Mouse (Mus musculus): ENCODE measurements around the gene Dusp11. TPM values are rescaled to one million over a fixed set of nuclear protein-coding genes. Genes with fewer than 3 reads are reported as not detected.
"Not testable (repeated sequence)": the region's sequence is repeated elsewhere in the genome, so short reads cannot be mapped to it uniquely, and the experiment has no call there.

Gene Dusp11
- total RNA-seq (2021) = 10 to 100 TPM; 75.4 to 78.5 TPM
- long read RNA-seq, experiment 1, full-length matches to known transcripts = 4 of 13 reads
- long read RNA-seq, experiment 1, partial matches to known transcripts = 0 of 13 reads
- long read RNA-seq, experiment 1, other reads (novel, unspliced or antisense) = 9 of 13 reads
- long read RNA-seq, experiment 2, full-length matches to known transcripts = 6 of 22 reads
- long read RNA-seq, experiment 2, partial matches to known transcripts = 3 of 22 reads
- long read RNA-seq, experiment 2, other reads (novel, unspliced or antisense) = 13 of 22 reads

DNA sequence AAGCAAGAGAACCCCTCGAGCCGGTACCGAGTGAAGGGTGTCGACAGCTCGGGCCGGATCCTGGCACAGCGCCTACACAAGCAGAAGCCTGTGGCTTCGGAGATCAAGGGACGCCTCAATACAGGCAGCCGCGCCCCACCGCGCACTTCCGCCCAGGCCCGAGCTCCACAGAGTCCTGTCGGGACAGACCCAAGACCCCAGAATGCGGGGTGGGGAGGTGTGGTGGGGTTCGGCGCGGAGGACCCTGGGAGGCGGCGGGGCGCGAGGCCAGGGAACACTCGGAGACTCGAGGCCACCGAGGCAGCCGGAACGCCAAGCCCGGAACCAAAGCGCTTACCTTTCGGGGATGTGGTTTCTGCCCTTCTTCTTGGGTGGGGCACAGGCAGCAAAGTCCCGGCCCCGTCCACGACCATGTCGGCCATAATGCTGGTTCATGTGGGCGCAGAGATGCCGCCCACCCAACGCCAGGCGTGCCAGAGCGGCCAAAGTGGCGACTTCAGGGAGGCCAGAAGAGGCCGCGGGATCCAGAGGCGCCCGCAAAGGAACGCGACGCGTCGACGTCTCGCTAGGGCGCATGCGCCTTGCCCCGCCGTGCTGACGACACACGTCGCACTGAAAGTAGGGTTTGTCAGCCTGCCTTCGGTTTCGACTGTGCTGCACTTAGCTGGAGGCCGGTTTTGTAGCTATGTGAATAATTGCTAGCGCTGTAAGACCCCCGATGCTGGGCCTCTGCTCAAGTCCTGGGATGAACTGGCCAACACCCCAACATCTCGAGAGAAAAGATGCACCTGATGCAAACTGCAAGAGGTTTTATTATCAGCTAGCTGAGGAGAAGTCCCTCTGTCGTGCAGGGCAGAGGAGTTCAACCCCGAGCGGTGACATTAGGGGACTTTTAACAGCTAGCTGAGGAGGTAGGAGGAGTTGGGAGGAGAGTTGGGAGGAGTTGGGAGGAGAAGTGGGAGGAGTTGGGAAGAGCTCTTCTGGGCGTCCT is at the start of gene Dusp11:
Gene Dusp11 (minus strand): TSS at position 567 of the 991 bp plus-strand sequence.
- intact Hi-C loops (cut with DNase I) = loop anchor here (5.0 kb wide), 1 partner anchor 46 kb away; no protein-coding TSS in a partner anchor
- DNase-seq (ENCODE audit: low spot score in 2 of 2) = peak; percentile 94 to 95

DNA sequence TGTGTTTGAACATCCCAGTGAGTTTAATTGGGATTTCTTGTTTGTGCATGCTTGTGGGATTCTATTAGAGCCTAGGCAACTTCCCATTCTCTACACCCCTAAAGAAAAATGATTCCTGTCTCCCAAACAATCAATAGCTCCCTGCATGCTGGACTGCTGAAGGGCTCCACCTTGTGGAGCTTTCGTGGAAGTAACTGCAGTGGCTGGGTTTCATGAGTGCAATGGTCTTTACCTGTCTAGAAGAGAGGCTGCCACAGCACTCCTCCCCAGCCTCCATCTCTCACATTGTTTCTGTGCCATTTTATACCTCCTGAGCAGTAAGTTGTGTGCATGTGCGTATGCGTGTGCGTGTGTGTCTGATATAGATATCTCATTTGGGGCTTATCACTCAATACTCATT is 48.5 kb upstream of the Dusp11 start:
- peak; percentile 60 to 75 for DNase-seq (ENCODE audit: low spot score in 2 of 2)
- intact Hi-C loops (cut with DNase I) = loop anchor here (5.0 to 10.0 kb wide), 3 partner anchors 48 to 175 kb away; partner anchors contain the start of genes Dusp11 and Nat8

DNA sequence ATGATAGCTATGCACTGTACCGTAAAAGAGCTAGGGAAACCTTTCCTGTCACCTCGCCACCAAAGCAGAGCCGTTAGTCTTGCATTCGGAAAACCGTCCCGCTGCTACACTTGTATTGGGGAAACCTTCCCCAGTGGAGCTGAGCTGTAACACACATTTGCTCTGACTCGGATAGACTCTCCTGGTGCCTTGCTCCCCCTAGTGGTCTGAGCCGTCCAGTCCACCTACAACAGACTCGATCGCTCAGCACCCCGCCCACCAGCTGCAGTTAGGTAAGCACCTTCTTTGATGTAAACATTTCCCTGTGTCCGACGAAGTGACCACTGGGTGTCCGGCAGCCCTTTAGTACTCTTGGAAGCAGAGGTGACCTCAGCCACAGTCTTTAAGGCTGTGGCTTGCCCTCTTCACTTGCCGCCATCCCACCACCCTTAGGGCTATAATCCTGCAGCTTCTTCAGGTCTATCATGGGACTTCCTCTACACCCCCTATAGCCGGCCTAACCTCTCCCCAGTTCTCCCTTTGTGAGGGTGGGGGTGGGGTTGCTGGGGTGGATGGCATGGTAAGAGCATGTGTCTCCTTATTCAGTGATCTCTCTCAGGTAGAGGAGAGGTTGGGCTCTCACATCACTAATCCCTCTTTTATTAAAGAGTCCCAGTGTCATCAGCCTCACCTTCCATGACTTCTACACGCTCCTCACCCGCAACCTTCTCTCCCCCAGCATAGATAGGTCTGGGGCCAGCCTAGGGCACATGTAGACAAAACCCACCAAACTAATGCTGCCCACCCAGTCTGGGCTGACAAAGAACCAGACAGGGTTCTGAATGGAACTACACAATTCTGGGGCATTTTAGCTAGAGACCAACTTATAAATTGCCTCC is 43.0 kb upstream of the Dusp11 start:
- DNase-seq (ENCODE audit: low spot score in 2 of 2) = peak; percentile 69 to 80
- intact Hi-C loops (cut with DNase I) = loop anchor here (5.0 kb wide), 2 partner anchors 42 to 67 kb away; partner anchors contain the start of gene Dusp11

DNA sequence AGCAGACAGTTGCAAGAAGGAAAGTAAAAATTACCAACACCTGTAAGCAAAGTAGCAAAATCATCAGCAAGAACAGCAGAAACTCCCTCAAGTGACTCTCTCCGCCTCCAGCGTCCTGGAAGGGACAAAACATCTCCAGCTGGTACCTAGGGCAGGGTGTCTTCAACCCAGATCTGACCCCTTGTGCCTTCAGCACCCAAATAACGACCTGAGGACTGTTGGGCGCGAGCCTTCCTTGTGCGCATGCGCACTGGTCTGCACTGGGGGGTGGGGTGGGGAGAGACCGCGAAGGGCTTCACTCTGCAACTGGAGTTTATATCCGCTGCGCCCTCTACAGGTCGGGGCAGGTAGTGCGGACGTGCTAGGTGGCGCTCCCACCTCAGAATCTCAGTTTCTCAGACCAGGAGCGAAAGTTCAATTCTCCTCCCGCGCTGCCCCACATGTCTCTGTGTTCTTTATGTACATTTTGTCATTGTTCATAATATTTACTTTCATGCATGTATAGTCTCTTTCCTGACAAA is 42.0 kb upstream of the Dusp11 start:
- no peak for DNase-seq (ENCODE audit: low spot score in 2 of 2)
- intact Hi-C loops (cut with DNase I) = no loop called here

DNA sequence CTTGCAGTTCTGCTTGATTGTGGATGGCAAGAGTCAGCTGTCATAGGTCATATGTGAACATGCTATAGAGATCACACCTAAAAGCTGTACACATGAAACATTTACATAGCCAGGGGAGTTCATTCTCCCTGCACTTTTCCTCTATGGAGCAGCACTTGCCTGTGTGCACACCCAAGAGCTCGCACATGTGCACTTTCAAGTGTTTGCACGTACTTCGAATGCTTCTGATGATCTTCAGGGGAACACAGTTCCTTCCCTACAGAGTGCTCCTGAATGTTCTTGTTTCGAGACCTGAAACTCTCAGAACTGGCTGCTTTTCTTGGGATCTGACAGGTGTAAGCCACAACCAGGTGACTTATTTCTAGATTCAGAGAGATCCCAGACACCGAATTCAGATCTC is 29.3 kb upstream of the Dusp11 start:
- intact Hi-C loops (cut with DNase I); DNase-seq (ENCODE audit: low spot score in 2 of 2): not testable (repeated sequence)

DNA sequence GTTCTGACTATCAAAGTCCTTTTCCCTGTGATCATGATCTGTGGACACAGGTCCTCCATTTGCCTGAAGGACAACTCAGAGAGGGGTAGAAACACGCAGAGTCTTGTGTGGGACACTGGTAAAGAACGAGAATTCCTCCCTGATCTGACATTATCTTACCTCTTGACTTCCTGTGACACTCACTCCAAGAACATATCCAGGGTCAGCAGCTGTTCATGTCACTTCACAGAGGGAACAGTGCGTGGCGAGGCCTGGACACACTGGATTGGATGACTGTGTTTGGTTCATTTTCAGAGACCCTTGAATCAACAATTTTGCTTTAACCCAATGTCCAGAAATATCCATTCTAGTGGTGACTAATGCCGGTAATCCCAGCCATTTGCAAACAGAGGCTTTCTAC is 28.1 kb upstream of the Dusp11 start:
- DNase-seq (ENCODE audit: low spot score in 2 of 2); intact Hi-C loops (cut with DNase I): not testable (repeated sequence)

DNA sequence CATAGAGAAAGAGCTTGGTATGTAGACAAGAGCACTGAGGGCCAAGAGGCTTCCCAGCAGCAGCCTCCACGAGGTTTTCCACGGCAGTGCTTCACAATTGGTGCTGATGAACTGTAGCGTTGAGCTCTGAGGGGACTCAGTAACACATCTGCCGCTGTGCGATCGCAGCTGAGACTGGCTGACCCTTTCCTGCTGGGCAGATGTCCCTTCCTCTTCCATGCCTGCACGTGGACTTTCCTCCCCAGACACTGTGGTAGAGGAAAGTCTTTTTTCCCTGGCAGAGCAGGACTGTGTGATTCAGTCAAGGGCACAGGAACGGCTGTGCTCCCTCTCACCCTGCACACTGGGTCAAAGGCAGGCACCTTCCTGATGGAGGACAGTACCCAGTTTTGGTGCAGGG is 22.9 kb upstream of the Dusp11 start:
- intact Hi-C loops (cut with DNase I) = no loop called here

DNA sequence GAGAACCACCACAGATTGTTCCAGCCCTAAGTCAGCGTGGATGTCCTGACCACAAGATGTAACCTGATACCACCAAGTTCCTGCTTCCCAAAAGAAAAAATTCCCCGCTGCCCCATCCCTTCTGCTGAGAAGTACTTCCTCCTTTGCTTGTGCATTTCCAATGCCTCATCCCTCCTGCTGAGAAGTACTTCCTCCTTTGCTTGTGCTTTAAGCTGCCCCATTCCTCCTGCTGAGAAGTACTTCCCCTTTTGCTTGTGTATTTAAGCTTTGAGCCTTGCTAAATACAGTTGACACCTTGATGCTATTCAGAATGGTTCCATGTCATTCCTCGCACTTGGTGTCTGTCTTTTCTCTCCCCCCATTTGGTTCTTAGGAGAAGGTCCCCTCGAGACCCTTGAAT is 17.3 kb upstream of the Dusp11 start:
- DNase-seq (ENCODE audit: low spot score in 2 of 2); intact Hi-C loops (cut with DNase I): not testable (repeated sequence)

More for the DNA sequence above, 22.9 kb upstream of the Dusp11 start:
- DNase-seq (ENCODE audit: low spot score in 2 of 2) = no peak

DNA sequence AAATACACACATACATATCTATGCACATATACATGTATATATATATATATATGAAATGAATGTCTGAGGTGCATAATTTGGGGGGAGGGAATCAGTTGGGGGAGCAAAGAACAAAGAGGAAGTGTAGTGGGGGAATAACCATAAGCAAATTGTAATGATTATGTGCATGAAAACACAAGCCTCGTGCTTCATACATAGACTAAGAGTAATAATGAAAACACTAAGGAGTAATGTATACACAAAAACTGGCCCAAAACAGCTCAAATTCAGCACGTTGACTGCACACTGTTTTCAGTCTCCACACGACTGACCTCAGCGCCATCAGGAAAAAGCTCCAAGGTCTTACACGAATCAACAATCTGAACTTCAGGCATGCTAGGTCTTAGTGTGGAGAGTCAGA is 14.8 kb upstream of the Dusp11 start:
- intact Hi-C loops (cut with DNase I) = no loop called here
- DNase-seq (ENCODE audit: low spot score in 2 of 2) = no peak

DNA sequence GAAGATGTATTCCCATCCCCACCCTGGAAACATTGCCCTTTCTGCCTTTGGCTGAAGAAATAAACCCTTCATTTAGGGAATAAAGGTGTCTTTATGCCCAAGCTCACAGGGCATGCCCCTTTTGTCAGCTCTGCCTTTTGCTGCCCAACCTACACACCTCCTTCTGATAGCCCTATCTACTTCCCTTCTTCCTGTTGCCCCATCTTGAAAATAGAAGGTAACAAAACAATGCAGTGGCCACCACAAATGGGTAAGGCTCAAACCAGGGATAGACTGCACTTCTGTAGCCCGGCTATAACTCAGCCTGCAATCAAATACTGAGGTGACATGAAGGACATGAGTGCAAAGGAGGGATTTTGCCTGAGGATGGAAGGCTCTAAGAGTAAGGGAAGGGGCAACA is 14.3 kb upstream of the Dusp11 start:
- DNase-seq (ENCODE audit: low spot score in 2 of 2) = no peak
- intact Hi-C loops (cut with DNase I) = no loop called here

DNA sequence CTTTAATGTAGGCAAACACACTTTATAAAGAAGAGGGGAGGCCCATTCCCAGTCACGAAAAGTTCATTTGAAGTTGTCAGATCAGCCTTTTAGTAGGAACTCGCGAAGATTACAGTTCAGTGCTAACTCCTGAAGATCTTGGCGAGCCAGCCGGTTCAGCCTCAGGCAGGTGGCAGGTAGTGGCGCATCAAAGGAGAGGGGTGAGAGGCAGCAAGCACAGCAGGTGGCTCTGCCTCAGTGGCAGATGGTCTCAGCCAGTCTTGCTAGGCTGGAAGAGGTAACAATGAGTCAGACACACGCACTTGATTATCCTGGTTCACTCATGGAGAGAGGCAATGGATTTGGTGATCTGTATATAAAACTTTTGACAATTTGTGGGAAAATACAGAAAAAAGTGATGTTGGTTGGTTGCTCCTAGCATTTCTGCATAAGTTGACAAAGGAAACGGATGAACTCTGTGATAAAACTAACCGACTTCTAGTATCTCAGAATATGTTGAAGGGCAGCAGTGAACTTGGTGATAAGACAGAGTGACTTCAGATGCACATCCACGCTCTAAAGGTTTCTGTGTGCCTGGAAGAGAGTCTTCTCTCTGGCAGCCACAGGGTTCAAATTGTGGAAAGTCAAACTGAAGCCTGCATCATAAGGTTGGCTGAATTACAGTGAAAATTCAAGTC is 13.6 kb upstream of the Dusp11 start:
- intact Hi-C loops (cut with DNase I) = no loop called here
- no peak for DNase-seq (ENCODE audit: low spot score in 2 of 2)

DNA sequence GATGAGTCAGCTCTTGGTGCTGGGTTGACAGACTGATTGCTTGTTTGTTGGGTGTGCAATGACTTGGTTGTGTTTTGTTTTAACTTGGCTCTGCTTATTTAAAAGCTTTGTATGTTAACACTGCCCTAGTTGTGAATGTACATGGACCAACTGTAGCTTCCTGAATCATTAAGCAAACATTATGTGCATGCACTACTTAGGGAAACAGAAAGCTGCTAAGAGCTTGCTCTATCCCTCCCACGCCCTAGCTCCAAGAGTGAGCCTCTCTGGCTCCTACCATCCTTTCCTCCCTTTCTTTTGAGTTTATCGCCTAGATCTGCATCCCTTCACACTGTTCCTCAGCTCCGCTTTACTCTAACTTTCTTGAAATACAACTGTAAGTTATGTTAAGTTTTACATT is 11.9 kb upstream of the Dusp11 start:
- intact Hi-C loops (cut with DNase I) = no loop called here
- no peak for DNase-seq (ENCODE audit: low spot score in 2 of 2)

DNA sequence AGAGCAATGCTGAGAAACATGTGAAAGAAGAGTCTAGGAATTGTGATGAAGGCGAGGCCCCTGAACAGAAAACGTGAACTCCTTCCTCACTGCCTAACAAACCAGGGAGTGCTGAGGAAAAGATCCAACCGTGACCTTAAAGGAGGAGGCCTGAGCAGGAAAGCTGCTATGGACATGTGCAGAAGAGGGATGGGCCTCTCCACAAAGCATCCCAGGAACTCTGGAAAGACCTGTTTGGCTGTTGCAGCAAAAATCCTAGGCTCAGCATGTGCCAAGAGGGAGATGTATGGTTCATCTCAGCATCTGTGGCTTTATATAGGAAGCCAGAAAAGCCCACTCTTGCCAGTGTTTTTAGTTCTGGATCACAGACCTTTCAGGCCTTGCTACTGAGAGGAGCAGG is 11.2 kb upstream of the Dusp11 start:
- no peak for DNase-seq (ENCODE audit: low spot score in 2 of 2)
- intact Hi-C loops (cut with DNase I) = no loop called here

DNA sequence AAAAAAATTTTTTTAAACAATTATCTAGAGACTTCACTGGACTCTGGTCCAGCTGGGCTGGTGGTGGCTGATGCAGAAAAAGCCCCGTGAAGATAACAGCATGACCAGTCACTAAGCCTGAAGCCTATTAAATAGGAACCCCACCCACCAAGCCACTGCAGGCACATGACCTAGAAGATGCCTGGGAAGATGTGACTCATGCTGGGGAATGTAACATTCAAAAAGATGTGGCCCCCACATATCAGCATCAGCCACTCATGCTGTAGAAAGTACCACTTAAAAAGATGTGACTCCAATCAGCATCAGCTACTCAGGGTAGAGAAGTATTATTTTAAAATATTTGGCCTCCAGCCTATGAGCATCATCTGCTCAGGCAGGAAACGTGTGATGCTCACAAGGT is 8.4 kb upstream of the Dusp11 start:
- intact Hi-C loops (cut with DNase I) = no loop called here
- DNase-seq (ENCODE audit: low spot score in 2 of 2) = peak in 1 of 2 experiments; percentile 34

DNA sequence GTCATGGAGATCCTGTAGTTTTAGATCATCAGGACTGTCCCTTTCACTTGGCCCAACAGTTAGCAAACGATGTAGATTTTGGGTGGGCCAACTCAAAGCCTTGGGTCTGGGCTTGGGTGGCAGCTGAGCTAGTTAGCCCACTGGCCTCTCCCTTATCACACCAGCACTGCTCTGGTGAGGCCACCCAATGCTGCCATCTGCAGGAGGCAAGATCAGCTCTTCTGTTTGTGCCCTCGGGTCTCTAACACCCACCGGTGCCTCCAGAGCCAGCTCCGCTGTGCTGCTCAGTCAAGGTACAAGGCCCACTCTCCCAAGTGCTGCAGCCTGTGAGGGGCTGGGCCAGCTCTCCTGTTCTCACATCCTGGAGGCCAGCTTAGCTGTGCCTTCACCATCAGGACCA is 5.2 kb upstream of the Dusp11 start:
- no peak for DNase-seq (ENCODE audit: low spot score in 2 of 2)
- intact Hi-C loops (cut with DNase I) = no loop called here

DNA sequence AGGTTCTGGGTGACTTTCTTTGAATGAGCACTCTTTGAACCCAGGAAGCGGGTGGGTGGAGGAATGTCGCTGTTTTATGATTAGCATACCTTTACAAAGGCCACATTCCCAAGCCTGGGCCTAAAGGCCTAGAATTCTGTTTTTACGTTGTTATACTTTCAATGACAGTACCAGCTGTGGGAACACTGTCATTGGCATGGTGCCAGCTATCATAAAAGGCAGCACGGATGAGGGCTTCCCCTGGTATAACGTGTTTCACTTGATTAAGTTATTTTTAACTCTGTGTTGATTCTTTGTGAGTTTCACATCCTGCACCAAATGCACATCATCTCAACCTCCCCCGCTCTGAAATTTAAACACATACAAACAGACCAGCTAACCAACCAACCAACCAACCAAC is 4.6 kb upstream of the Dusp11 start:
- DNase-seq (ENCODE audit: low spot score in 2 of 2) = peak in 1 of 2 experiments; percentile 31
- intact Hi-C loops (cut with DNase I) = not testable (repeated sequence)

DNA sequence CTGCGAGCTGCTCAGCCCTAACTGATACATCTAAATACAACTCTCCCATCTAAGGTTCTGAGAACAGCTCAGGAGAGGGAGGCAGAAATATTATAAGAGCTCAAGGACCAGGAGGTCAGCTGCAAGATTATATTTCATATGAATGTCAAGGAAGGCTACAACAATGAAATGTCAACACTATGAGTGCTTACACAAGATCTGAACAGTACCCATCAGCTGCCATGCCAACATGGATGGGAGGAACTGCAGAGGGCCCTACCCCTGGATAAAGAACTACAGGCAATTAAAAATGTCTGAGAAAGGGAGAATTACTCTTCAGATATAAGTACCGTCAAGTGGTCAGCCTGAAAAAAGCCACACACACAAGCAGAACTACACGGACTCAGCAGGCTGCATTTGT is 3.9 kb downstream of the Dusp11 start:
- intact Hi-C loops (cut with DNase I) = no loop called here
- no peak for DNase-seq (ENCODE audit: low spot score in 2 of 2)

DNA sequence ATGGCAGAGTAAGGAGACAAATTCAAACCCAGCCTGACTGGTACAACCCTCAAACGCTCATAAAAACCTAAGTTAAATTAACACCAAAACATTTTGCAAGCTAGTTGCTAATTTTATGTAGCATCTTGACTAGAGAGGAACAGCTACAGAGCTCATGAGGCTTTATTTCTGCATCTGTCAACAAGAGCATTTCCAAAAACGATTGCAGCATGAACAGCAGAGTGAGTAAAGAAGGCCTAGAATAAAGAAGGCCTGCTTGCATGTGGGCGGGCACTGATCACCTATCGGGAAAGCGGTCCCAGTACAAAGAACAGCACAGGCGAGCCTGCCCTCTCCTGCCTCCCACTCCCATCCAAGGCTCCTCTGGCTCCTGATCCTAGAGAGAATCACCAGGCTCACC is 12.9 kb downstream of the Dusp11 start:
- DNase-seq (ENCODE audit: low spot score in 2 of 2) = no peak
- intact Hi-C loops (cut with DNase I) = no loop called here

DNA sequence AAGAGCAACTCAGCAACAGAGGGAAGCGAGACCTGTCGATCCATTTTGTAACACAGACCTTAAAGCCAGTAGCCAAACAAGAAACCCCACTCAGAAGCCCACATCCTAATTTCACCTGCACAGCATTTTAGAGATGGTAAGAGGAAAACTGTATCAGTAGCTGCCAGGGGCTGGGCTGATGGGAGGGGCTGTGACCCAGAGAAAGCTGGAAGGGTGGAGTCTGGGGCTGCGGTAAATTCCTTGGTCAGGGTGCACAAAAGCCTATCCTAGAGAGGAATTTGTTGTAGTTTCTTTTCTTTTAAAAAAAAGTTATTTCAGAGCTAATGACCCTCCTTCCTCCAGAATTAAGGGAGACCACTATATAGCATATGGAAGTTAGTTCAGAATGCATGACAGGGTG is 19.0 kb downstream of the Dusp11 start:
- no peak for DNase-seq (ENCODE audit: low spot score in 2 of 2)
- intact Hi-C loops (cut with DNase I) = no loop called here
